Mouse (Mus musculus) gastrocnemius, postnatal 14 days (tissue): ENCODE measurements around the gene Ptov1. TPM values are rescaled to one million over a fixed set of nuclear protein-coding genes. Genes with fewer than 3 reads are reported as not detected.
A peak's percentile ranks its signal among the peaks of the same experiment; 100 is the strongest.

Experiments
- DNase-seq: peaks from one replicate; pipeline ENCODE4 v3.0.0; 2021; ENCODE audit warnings: mixed read lengths
- intact Hi-C: fragments of 180-260 bp; cut with DNase I; formaldehyde crosslinking; loops from one replicate; pipeline ENCODE4 v1.15.1; 2025; ENCODE audit warnings: low total_unique reads
- microRNA-seq, 2 experiments: library from miRNA; unstranded; fragments of <30 nt; microRNA quantifications; one replicate each; pipeline ENCODE4 v1.2.0; 2021
- total RNA-seq, 2 experiments: library from RNA; stranded (reverse); gene quantifications; 2 replicates each; pipeline ENCODE4 v1.2.3; 2021

The Ptov1 gene
- total RNA-seq, 2 experiments from 2014 or later, result 161 to 167 TPM

- intact Hi-C loops, result loop anchor here (10.0 kb wide), 1 partner anchor 55 kb away; no protein-coding TSS in a partner anchor
- DNase-seq, result no peak
Measured at GRCm38 (mm10) chr7:44819863-44820262, 49.7 kb downstream of the Ptov1 start.

- intact Hi-C loops, result loop anchor here (10.0 kb wide), 1 partner anchor 55 kb away; no protein-coding TSS in a partner anchor
- no peak for DNase-seq
Measured at GRCm38 (mm10) chr7:44819391-44819790, 50.2 kb downstream of the Ptov1 start.

- intact Hi-C loops, result loop anchor here (10.0 kb wide), 1 partner anchor 54 kb away; no protein-coding TSS in a partner anchor
- DNase-seq, result peak; percentile 69
Measured at GRCm38 (mm10) chr7:44818751-44819235, 50.8 kb downstream of the Ptov1 start.

- no peak for DNase-seq
- intact Hi-C loops, result loop anchor here (10.0 kb wide), 1 partner anchor 53 kb away; no protein-coding TSS in a partner anchor
Measured at GRCm38 (mm10) chr7:44818164-44818563, 51.4 kb downstream of the Ptov1 start.

- DNase-seq, result no peak
- intact Hi-C loops, result loop anchor here (10.0 kb wide), 1 partner anchor 53 kb away; no protein-coding TSS in a partner anchor
Measured at GRCm38 (mm10) chr7:44817441-44817840, 52.1 kb downstream of the Ptov1 start.

- DNase-seq, result peak; percentile 80
- intact Hi-C loops, result loop anchor here (10.0 kb wide), 1 partner anchor 52 kb away; no protein-coding TSS in a partner anchor
Measured at GRCm38 (mm10) chr7:44816470-44817021, 53.0 kb downstream of the Ptov1 start, which contains the start of gene Atf5. Atf5 (minus strand) TSS chr7:44816658.

- peak; percentile 99 for DNase-seq
- intact Hi-C loops, result loop anchor here (10.0 kb wide), 1 partner anchor 51 kb away; no protein-coding TSS in a partner anchor
Measured at GRCm38 (mm10) chr7:44815721-44816469, 53.7 kb downstream of the Ptov1 start, which contains the start of the genes Nup62 and Il4i1. Nup62 (plus strand) TSS chr7:44816088. Il4i1 (plus strand) TSS chr7:44816387.

- intact Hi-C loops, result loop anchor here (10.0 kb wide), 1 partner anchor 50 kb away; no protein-coding TSS in a partner anchor
- DNase-seq, result no peak
Measured at GRCm38 (mm10) chr7:44814952-44815553, 54.5 kb downstream of the Ptov1 start.

GRCm38 (mm10) chr7:44814423-44814822 is 55.2 kb downstream of the Ptov1 start:
- intact Hi-C loops, result loop anchor here (10.0 kb wide), 1 partner anchor 50 kb away; no protein-coding TSS in a partner anchor
- DNase-seq, result no peak

GRCm38 (mm10) chr7:44813985-44814384 is 55.6 kb downstream of the Ptov1 start:
- intact Hi-C loops, result loop anchor here (10.0 kb wide), 1 partner anchor 49 kb away; no protein-coding TSS in a partner anchor
- DNase-seq, result no peak

Small RNA genes within 50 kb of the gene (microRNA-seq; reads per million reads assigned to microRNA genes)
- gene Mir707, result 0 reads per million in 2 experiments

Other genes with a start within 250 kb of the Ptov1 start
- gene Myh14, start 198.9 kb downstream of the Ptov1 start, total RNA-seq, result 10 to 100 TPM; 20.6 to 24.4 TPM
- gene Izumo2, start 161.0 kb downstream of the Ptov1 start, total RNA-seq, result not detected
- 10 to 100 TPM; 14.5 to 16.2 TPM for gene Vrk3, start 121.4 kb downstream of the Ptov1 start, total RNA-seq
- under 1 TPM in 1 of 2 experiments, not detected in 1; 0.16 TPM for gene Zfp473, start 118.7 kb downstream of the Ptov1 start, total RNA-seq
- 10 to 100 TPM; 21.2 to 28.1 TPM for gene Nup62, start 53.7 kb downstream of the Ptov1 start, total RNA-seq
- 1 to 10 TPM; 2.3 to 2.6 TPM for gene Il4i1, start 53.4 kb downstream of the Ptov1 start, total RNA-seq
- 10 to 100 TPM; 54.5 to 62.2 TPM for gene Atf5, start 53.1 kb downstream of the Ptov1 start, total RNA-seq
- gene Akt1s1, start 20.8 kb downstream of the Ptov1 start, total RNA-seq, result 10 to 100 TPM; 85.9 to 86.7 TPM
- gene Tbc1d17, start 20.7 kb downstream of the Ptov1 start, total RNA-seq, result 10 to 100 TPM; 28.2 to 38.9 TPM
- gene Pnkp, start 12.6 kb downstream of the Ptov1 start, total RNA-seq, result 10 to 100 TPM; 15.1 to 16.6 TPM
- gene Med25, start 22.9 kb upstream of the Ptov1 start, total RNA-seq, result 10 to 100 TPM; 48.0 to 49.7 TPM
- 10 to 100 TPM; 18.8 to 23.4 TPM for gene Fuz, start 26.3 kb upstream of the Ptov1 start, total RNA-seq
- gene Ap2a1, start 59.7 kb upstream of the Ptov1 start, total RNA-seq, result 10 to 100 TPM; 55.4 to 60.8 TPM
- not detected for gene Tsks, start 73.4 kb upstream of the Ptov1 start, total RNA-seq
- 1 to 10 TPM; 2.3 to 2.7 TPM for gene Cpt1c, start 105.1 kb upstream of the Ptov1 start, total RNA-seq
- gene Prmt1, start 116.8 kb upstream of the Ptov1 start, total RNA-seq, result 100 to 1,000 TPM; 144 to 227 TPM
- gene Irf3, start 127.9 kb upstream of the Ptov1 start, total RNA-seq, result 10 to 100 TPM; 20.0 to 22.2 TPM
- 10 to 100 TPM in 1 of 2 experiments, 1 to 10 TPM in 1; 10.0 to 10.6 TPM for gene Bcl2l12, start 128.9 kb upstream of the Ptov1 start, total RNA-seq
- gene Scaf1, start 146.6 kb upstream of the Ptov1 start, total RNA-seq, result 10 to 100 TPM; 35.6 to 40.1 TPM
- gene Rras, start 148.2 kb upstream of the Ptov1 start, total RNA-seq, result 10 to 100 TPM; 43.1 to 53.1 TPM
- 10 to 100 TPM; 17.9 to 29.6 TPM for gene Prr12, start 183.1 kb upstream of the Ptov1 start, total RNA-seq
- 10 to 100 TPM; 34.3 to 35.2 TPM for gene Nosip, start 192.6 kb upstream of the Ptov1 start, total RNA-seq
- 1 to 10 TPM; 7.2 to 7.6 TPM for gene Prrg2, start 192.9 kb upstream of the Ptov1 start, total RNA-seq
- gene Rcn3, start 222.4 kb upstream of the Ptov1 start, total RNA-seq, result 10 to 100 TPM; 57.2 to 80.5 TPM
- 10 to 100 TPM; 62.5 to 64.4 TPM for gene Fcgrt, start 234.1 kb upstream of the Ptov1 start, total RNA-seq